Mouse (Mus musculus) ES-E14 (cell line): Measurements from ENCODE around the gene Nup188. TPM values are rescaled to one million over a fixed set of nuclear protein-coding genes. Genes with fewer than 3 reads are reported as not detected.

ENCODE experiments used
- DNase-seq: peaks from one replicate; pipeline ENCODE4 v3.0.0-alpha.2; 2013; ENCODE audit warnings: low read depth, low spot score
- H3K27ac ChIP-seq: 2 replicates; pipeline ENCODE4 v1.5.1; 2012; ENCODE audit warnings: low read depth, mild to moderate bottlenecking, low read length, moderate library complexity, mixed read lengths; ENCODE audit not compliant: poor library complexity, insufficient read depth, severe bottlenecking
- H3K36me3 ChIP-seq: 2 replicates; pipeline ENCODE4 v1.6.1; 2012; ENCODE audit warnings: mild to moderate bottlenecking, low read length, moderate library complexity, mixed read lengths; ENCODE audit not compliant: control insufficient read depth, poor library complexity, insufficient read depth, severe bottlenecking
- H3K4me1 ChIP-seq, 2 experiments: fragments of 150-350 bp in 1 of 2; sonication (generic) in 1 of 2; 2 replicates each; pipeline ENCODE4 v1.6.1; 2012; ENCODE audit warnings: low read length in 2 of 2, mild to moderate bottlenecking in 1 of 2, mixed read lengths in 1 of 2; ENCODE audit not compliant: control insufficient read depth in 2 of 2, insufficient read depth in 2 of 2, poor library complexity in 1 of 2
- H3K4me3 ChIP-seq, 2 experiments: fragments of 150-350 bp in 1 of 2; sonication (generic) in 1 of 2; 2 replicates each; pipeline ENCODE4 v1.5.1; 2012; ENCODE audit warnings: low read length in 2 of 2, low read depth in 1 of 2, mild to moderate bottlenecking in 1 of 2, mixed read lengths in 1 of 2; ENCODE audit not compliant: insufficient read depth in 1 of 2, poor library complexity in 1 of 2, severe bottlenecking in 1 of 2
- H3K9ac ChIP-seq: 2 replicates; pipeline ENCODE4 v1.6.1; 2012; ENCODE audit warnings: low read depth, mild to moderate bottlenecking, low read length, mixed read lengths; ENCODE audit not compliant: poor library complexity, insufficient read depth, severe bottlenecking
- H3K9me3 ChIP-seq: fragments of 150-350 bp; sonication (generic); 2 replicates; pipeline ENCODE4 v1.6.1; 2012; ENCODE audit warnings: low read depth, mild to moderate bottlenecking, low read length; ENCODE audit not compliant: control insufficient read depth, insufficient read depth
- CHD2 ChIP-seq: IDR thresholded peaks from 2 replicates; pipeline ENCODE4 v1.6.1; 2014; ENCODE audit warnings: mild to moderate bottlenecking, low read depth, low read length, inconsistent platforms
- HCFC1 ChIP-seq: IDR thresholded peaks from 2 replicates; pipeline ENCODE4 v1.6.1; 2012; ENCODE audit warnings: low read length, inconsistent platforms, borderline replicate concordance; ENCODE audit not compliant: insufficient read depth
- MAFK ChIP-seq: IDR thresholded peaks from 2 replicates; pipeline ENCODE4 v1.6.1; 2014; ENCODE audit warnings: mild to moderate bottlenecking, low read depth, low read length, inconsistent platforms; ENCODE audit not compliant: insufficient read depth
- ZC3H11A ChIP-seq: IDR thresholded peaks from 2 replicates; pipeline ENCODE4 v1.6.1; 2012; ENCODE audit warnings: low read depth, mild to moderate bottlenecking, inconsistent platforms, low read length, borderline replicate concordance
- ZNF384 ChIP-seq: IDR thresholded peaks from 2 replicates; pipeline ENCODE4 v1.6.1; 2012; ENCODE audit warnings: low read depth, low read length, inconsistent platforms
- in situ Hi-C, 2 experiments: fragments of 600-800 bp; cut with MboI; formaldehyde crosslinking; loops; one replicate each; pipeline ENCODE4 v1.15.1; 2025; ENCODE audit warnings: low sequenced_read_pairs in 2 of 2, inconsistent platforms in 1 of 2; ENCODE audit not compliant: unreplicated experiment in 2 of 2
- total RNA-seq: library from RNA; depleted of rRNA; stranded (reverse); fragments of 300-350 nt; gene quantifications from 2 replicates; pipeline ENCODE4 v1.2.3, GENCODE M21; 2012

The Nup188 gene
- total RNA-seq, 1 experiment = 84.5 TPM

DNA sequence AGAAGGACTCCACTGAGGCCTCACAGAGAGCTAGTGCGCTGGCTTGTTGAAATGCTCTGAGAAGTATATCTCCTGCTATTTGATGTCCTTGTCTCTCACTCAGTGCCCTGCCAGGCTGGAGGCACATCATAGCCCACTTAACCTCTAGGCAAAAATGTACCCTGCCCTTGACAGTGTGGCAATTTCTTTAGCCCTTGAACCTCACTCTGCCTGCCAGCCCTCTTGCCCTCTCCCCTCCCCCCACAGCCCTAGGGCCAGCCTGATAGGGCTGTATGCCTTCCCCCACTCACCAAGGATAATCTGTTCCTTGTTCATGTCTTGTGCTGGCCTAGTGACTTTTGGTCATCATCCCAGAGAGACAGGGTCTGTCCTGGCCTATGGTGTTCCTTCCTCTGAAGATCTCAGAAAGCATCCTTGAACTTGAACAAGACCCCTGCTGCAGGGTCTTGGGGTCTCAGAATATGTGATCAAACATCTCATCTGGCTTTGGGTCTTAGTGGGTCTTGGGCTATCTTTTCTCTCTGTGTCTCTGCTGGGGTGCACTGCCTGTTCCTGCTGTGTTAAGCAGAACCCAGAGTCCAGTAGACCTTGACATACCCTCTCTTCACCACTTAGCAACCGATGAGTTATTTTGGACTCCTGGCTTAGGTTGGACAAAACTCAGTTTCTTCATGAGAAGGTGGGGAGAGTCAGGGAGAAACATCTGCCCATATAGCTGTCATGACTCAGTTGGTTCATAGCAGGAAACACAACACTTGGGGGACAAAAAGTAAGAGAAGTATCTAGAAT is 79.3 kb downstream of the Nup188 start:
- peaks cover 17% of the 10 kb centered on the region for H3K36me3 ChIP-seq
- H3K9me3 ChIP-seq = no peaks in the 10 kb centered on the region
- no peak for DNase-seq
- H3K27ac ChIP-seq = no peak overlapping the region
- H3K9ac ChIP-seq = peak overlapping the region; percentile 82
- peaks cover 0 to 5% of the 10 kb centered on the region in 2 experiments; a peak in 1 of 4 replicates for H3K4me1 ChIP-seq
- TF ChIP-seq ZC3H11A (no peak), MAFK (no peak), HCFC1 (no peak), CHD2 (no peak), ZNF384 (no peak)
- peak overlapping the region in 1 of 2 experiments; percentile 97; a peak in 2 of 4 replicates for H3K4me3 ChIP-seq
- in situ Hi-C loops = no loop called here

DNA sequence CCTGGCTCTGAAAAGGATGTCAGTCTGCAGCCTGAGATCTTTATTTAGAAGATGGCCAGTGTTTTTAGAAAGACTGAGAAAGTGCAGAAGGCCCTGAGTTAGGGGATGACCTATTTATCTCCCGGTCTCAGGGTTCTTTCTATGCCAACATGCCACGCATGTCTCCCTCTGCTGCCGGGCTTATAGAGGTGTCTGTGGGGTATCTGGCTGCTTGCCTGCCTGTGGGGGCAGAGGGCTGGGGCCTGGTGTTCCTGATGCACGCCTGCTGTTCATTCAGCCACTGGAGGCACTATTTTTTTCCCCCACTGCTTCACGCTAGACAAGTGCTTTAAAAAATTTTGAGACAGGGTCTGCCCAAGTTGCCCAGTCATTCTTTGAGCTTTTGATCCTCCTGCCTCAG is 80.0 kb downstream of the Nup188 start:
- Histone ChIP-seq H3K9me3 (no peaks in the 10 kb centered on the region), H3K9ac (no peak overlapping the region), H3K27ac (no peak overlapping the region), H3K4me1 (peaks cover 0 to 5% of the 10 kb centered on the region in 2 experiments; a peak in 1 of 4 replicates), H3K36me3 (peaks cover 22% of the 10 kb centered on the region), H3K4me3 (no peak overlapping the region)
- in situ Hi-C loops = no loop called here
- DNase-seq = no peak
- TF ChIP-seq ZNF384 = no peak
- TF ChIP-seq HCFC1 = no peak

DNA sequence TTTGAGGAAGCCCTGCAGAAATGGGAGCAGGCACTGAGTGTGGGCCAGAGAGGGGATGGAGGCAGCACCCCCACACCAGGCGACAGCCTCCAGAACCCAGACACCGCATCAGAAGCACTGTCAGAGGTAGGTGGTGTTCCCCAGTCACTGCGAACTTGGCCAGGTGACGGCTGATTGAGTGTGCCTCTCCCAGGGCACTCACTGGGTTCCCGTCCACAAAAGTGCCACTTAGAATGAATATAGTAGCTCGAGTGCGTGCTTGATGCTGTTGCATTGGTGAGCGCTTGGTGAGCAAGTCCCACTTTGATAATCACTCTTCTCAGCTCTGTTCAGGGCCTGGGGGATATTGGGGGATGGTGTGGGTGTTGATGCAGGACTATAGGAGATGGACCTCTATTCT is 85.3 kb downstream of the Nup188 start:
- no peaks in the 10 kb centered on the region for H3K4me1 ChIP-seq
- H3K27ac ChIP-seq = no peak overlapping the region
- no peak overlapping the region for H3K4me3 ChIP-seq
- H3K9ac ChIP-seq = no peak overlapping the region
- peaks cover 46% of the 10 kb centered on the region for H3K36me3 ChIP-seq
- TF ChIP-seq MAFK (no peak), HCFC1 (no peak), ZC3H11A (no peak), CHD2 (no peak), ZNF384 (no peak)
- DNase-seq = no peak
- H3K9me3 ChIP-seq = no peaks in the 10 kb centered on the region
- in situ Hi-C loops = no loop called here

DNA sequence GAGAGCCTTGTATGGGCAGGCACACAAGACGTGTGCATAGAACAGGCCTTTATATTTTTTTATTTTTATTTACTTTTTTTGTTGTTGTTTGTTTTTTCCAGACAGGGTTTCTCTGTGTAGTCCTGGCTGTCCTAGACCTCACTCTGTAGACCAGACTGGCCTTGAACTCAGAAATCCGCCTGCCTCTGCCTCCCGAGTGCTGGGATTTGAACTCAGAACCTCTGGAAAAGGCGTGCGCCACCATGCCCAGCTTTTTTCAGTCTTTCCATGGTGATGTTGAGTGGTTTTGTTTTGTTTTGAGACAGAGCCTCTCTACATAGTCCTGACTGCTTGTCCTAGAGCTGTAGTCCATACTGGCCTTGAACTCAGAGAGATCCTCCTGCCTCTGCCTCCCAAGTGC is 86.5 kb downstream of the Nup188 start:
- TF ChIP-seq ZC3H11A (no peak), CHD2 (no peak), ZNF384 (no peak), HCFC1 (no peak), MAFK (no peak)
- in situ Hi-C loops = no loop called here
- H3K4me1 ChIP-seq = no peaks in the 10 kb centered on the region
- no peak overlapping the region for H3K9ac ChIP-seq
- H3K9me3 ChIP-seq = no peaks in the 10 kb centered on the region
- H3K4me3 ChIP-seq = no peak overlapping the region
- H3K27ac ChIP-seq = no peak overlapping the region
- H3K36me3 ChIP-seq = peaks cover 55% of the 10 kb centered on the region
- no peak for DNase-seq

DNA sequence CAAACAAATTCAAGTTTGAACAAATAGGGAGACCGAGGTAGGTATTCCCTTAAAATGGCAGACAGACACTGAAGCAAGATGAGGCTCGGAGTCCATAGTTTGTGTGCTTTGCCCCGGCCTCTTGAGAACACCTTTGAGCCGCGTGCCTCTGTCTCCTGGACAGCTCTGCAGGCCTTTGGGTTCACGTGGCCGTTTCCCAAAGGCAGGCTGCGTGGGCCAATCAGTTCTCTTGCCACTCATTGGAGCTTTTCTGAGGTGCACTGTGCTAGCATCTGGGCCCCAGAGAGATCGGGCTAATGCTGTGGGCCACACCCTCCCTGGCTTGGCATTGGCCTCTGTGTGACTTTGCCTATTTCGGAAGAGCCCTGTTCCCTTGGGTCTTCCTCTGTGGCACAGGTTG is 89.7 kb downstream of the Nup188 start:
- Histone ChIP-seq H3K4me1 (no peaks in the 10 kb centered on the region), H3K9me3 (no peaks in the 10 kb centered on the region), H3K4me3 (no peak overlapping the region), H3K9ac (no peak overlapping the region), H3K36me3 (peaks cover 49% of the 10 kb centered on the region), H3K27ac (no peak overlapping the region)
- no peak for DNase-seq
- in situ Hi-C loops = no loop called here
- TF ChIP-seq CHD2 (no peak), MAFK (no peak), ZC3H11A (no peak)
